Mouse (Mus musculus): ENCODE results near the gene Zfp879. TPM values are rescaled to one million over a fixed set of nuclear protein-coding genes. Genes with fewer than 3 reads are reported as not detected.

Zfp879 gene
- polyA plus RNA-seq (2015; fragmentation: Illumina TruSeq; extraction: RNeasy Lipid Tissue Mini Kit (QIAGEN cat#74804); ENCODE audit: insufficient read depth, low read depth, low replicate concordance), result not detected

DNA sequence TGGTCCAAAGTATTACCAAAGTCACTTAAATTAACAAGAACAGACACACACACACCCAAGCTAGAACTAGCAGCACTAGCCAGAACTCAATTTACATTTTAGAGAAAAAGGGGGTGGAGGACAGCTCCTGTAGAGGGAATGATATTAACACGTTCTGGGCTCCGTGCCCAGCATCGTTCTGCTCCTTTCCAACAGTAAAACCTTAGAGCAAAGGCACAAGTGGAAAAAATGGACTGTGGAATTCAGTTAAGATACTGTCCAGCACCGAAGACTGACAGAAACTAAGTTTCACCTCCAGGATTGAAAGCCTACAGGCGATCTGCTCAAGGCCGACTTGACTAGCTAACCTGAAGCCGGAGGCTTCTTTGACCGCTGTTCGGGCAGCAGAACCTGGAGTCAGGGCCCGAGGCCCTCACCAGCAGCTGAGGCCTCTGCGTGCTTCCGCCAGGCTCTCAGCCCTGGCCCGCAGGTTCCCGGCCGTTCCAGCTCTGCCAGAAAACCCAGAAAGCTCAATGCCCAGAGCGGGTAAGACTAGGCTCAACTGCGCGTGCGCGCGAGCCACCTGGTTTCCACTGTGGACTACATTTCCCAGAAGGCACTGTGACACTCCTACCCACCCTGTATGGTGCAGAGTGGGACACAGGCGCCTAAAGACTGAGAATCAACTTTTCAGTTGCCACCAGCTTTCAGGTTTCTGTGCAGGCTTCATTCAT, at the start of gene Zfp879:
TSS of gene Zfp879 (minus strand) at position 530 of the 713 bp plus-strand sequence.

GRCm38 (mm10) chr11:50887390-50888128, 46.2 kb upstream of the Zfp879 start, which contains the start of gene Zfp454:
Zfp454 (minus strand) TSS chr11:50887651.

GRCm38 (mm10) chr11:50850177-50850735, 8.9 kb upstream of the Zfp879 start, which contains the start of gene Grm6:
Grm6 (plus strand) TSS chr11:50850685.

DNA sequence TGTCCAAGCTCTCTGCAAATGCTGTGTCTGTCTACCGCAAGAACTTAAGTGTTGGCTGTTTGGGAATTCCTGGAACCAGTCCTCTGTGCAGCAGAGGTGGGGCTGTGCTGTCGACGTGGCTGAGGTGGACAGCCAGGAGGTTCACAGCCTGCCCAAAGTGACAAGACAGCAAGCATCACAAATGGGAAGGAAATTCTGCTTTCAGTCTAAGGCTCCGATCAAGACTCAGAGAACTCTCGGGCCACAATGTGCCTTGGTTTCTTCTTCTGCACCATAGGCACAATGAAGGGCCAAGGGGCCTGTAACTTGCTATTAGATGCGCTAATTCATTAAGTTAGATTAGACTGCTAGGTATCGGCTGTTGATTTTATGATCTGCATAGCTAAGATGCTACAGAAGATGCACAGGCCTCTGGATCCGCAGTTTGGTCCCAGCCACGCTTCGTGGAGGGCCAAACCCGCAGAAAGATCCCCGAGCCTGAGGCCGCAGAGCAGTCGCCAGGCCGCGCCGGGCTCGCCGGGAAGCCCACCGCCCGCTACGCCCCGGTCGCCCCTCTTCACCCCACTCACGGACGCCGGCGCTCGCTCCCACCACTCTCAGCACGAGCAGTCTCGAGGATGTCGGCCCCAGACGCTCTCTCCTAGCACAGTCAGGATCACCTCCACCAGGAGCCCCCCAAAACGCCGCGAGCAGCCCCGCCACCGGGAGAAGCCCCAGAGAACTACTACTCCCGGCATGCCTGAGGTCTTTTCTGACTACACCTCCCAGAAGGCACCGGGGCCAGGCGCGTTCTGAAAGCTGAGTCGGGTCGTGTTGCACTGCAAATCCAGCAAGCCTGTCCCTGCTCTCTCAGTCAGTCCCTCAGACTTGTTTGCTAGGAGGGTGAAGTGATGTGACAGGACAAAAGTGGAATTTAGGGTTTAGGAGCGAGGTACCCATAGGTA, 14.1 kb downstream of the Zfp879 start, which contains the start of gene Zfp354c:
TSS of gene Zfp354c (minus strand) at position 715 of the 944 bp plus-strand sequence.

Other genes with a start within 250 kb of the Zfp879 start
- gene Adamts2, start 239.5 kb downstream of the Zfp879 start, polyA plus RNA-seq (2015; fragmentation: Illumina TruSeq; extraction: RNeasy Lipid Tissue Mini Kit (QIAGEN cat#74804); ENCODE audit: insufficient read depth, low read depth, low replicate concordance), result 4.0 TPM
- gene Zfp354c, start 13.8 kb downstream of the Zfp879 start, polyA plus RNA-seq (2015; fragmentation: Illumina TruSeq; extraction: RNeasy Lipid Tissue Mini Kit (QIAGEN cat#74804); ENCODE audit: insufficient read depth, low read depth, low replicate concordance), result 1.6 TPM
- not detected for gene Grm6, start 9.1 kb upstream of the Zfp879 start, polyA plus RNA-seq (2015; fragmentation: Illumina TruSeq; extraction: RNeasy Lipid Tissue Mini Kit (QIAGEN cat#74804); ENCODE audit: insufficient read depth, low read depth, low replicate concordance)
- gene Zfp454, start 46.1 kb upstream of the Zfp879 start, polyA plus RNA-seq (2015; fragmentation: Illumina TruSeq; extraction: RNeasy Lipid Tissue Mini Kit (QIAGEN cat#74804); ENCODE audit: insufficient read depth, low read depth, low replicate concordance), result 0.55 TPM
- 1.4 TPM for gene Zfp2, start 74.6 kb upstream of the Zfp879 start, polyA plus RNA-seq (2015; fragmentation: Illumina TruSeq; extraction: RNeasy Lipid Tissue Mini Kit (QIAGEN cat#74804); ENCODE audit: insufficient read depth, low read depth, low replicate concordance)
- 0.65 TPM for gene Zfp354b, start 90.1 kb upstream of the Zfp879 start, polyA plus RNA-seq (2015; fragmentation: Illumina TruSeq; extraction: RNeasy Lipid Tissue Mini Kit (QIAGEN cat#74804); ENCODE audit: insufficient read depth, low read depth, low replicate concordance)
- gene 4933414I15Rik, start 102.2 kb upstream of the Zfp879 start, polyA plus RNA-seq (2015; fragmentation: Illumina TruSeq; extraction: RNeasy Lipid Tissue Mini Kit (QIAGEN cat#74804); ENCODE audit: insufficient read depth, low read depth, low replicate concordance), result not detected
- not detected for gene Prop1, start 112.2 kb upstream of the Zfp879 start, polyA plus RNA-seq (2015; fragmentation: Illumina TruSeq; extraction: RNeasy Lipid Tissue Mini Kit (QIAGEN cat#74804); ENCODE audit: insufficient read depth, low read depth, low replicate concordance)
- not detected for gene Olfr1378, start 125.0 kb upstream of the Zfp879 start, polyA plus RNA-seq (2015; fragmentation: Illumina TruSeq; extraction: RNeasy Lipid Tissue Mini Kit (QIAGEN cat#74804); ENCODE audit: insufficient read depth, low read depth, low replicate concordance)
- gene Olfr1377, start 140.4 kb upstream of the Zfp879 start, polyA plus RNA-seq (2015; fragmentation: Illumina TruSeq; extraction: RNeasy Lipid Tissue Mini Kit (QIAGEN cat#74804); ENCODE audit: insufficient read depth, low read depth, low replicate concordance), result not detected
- not detected for gene Olfr51, start 162.0 kb upstream of the Zfp879 start, polyA plus RNA-seq (2015; fragmentation: Illumina TruSeq; extraction: RNeasy Lipid Tissue Mini Kit (QIAGEN cat#74804); ENCODE audit: insufficient read depth, low read depth, low replicate concordance)
- not detected for gene Olfr54, start 172.7 kb upstream of the Zfp879 start, polyA plus RNA-seq (2015; fragmentation: Illumina TruSeq; extraction: RNeasy Lipid Tissue Mini Kit (QIAGEN cat#74804); ENCODE audit: insufficient read depth, low read depth, low replicate concordance)
- gene Olfr1375, start 206.6 kb upstream of the Zfp879 start, polyA plus RNA-seq (2015; fragmentation: Illumina TruSeq; extraction: RNeasy Lipid Tissue Mini Kit (QIAGEN cat#74804); ENCODE audit: insufficient read depth, low read depth, low replicate concordance), result not detected
- gene Zfp354a, start 217.7 kb upstream of the Zfp879 start, polyA plus RNA-seq (2015; fragmentation: Illumina TruSeq; extraction: RNeasy Lipid Tissue Mini Kit (QIAGEN cat#74804); ENCODE audit: insufficient read depth, low read depth, low replicate concordance), result 3.0 TPM